32 mouse cellular contexts compared by ENCODE assay signal in the genomic region with DNA sequence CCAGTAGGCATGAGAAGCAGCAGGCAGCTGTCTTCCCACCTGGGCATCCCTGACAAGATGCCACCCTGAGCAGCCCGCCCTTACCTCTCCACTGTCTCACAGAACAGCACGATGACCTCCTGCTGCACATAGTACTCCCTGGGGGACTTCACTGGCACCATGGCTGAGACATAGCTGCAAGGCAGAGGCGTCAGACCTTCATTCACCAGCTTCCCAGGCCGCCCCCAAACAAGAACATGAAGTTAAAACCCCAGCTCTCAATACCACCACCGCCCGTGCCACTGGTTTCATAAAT. TPM values are rescaled to one million over a fixed set of nuclear protein-coding genes. Genes with fewer than 3 reads are reported as not detected.
A peak's percentile ranks its signal among the peaks of the same experiment; 100 is the strongest.
DNase-seq lines count a peak whose midpoint lies in the region; ATAC-seq and TF ChIP-seq lines count a peak whose summit lies in the region.
"Had no signal": no experiment of that assay in that cellular context is flagged by ENCODE, and none has a peak within 500 bp of the region (broad histone marks: within the 10 kb centered on the region; RNA-seq: fewer than 3 reads in every experiment).

No protein-coding gene starts in this region.

- H3K9ac ChIP-seq in heart, embryonic 16.5 days (ENCODE audit: low read length), result no peak overlapping the region
- H3K9ac ChIP-seq: liver, embryonic 15.5 days; lung, embryonic 14.5 days; midbrain, embryonic 12.5 days; neural tube, embryonic 12.5 days had no signal

- H3K27ac ChIP-seq in heart, embryonic 16.5 days (ENCODE audit: low read length), result peak overlapping the region; percentile 17; the same call in 1 of the 2 replicates
- peak overlapping the region; percentile 53 for H3K27ac ChIP-seq in spleen, adult 2 months (ENCODE audit: insufficient read depth, low read length)
- peak overlapping the region; percentile 15; the same call in 1 of the 2 replicates for H3K27ac ChIP-seq in cortical plate, adult 2 months (ENCODE audit: insufficient read depth, low read length)
- peak overlapping the region; percentile 50 for H3K27ac ChIP-seq in small intestine, adult 2 months (ENCODE audit: insufficient read depth, low read depth, low read length)
- H3K27ac ChIP-seq: gastrocnemius, adult 2 months; liver, embryonic 15.5 days; midbrain, embryonic 12.5 days; neural tube, embryonic 12.5 days had no signal

- no peak overlapping the region for H3K4me3 ChIP-seq in heart, embryonic 16.5 days (ENCODE audit: low read length)
- H3K4me3 ChIP-seq in spleen, adult 2 months (ENCODE audit: extremely low read depth, insufficient read depth, insufficient read length), result no peak overlapping the region
- no peak overlapping the region for H3K4me3 ChIP-seq in cortical plate, adult 2 months (ENCODE audit: insufficient read depth, low read length)
- no peak overlapping the region for H3K4me3 ChIP-seq in small intestine, adult 2 months (ENCODE audit: low read depth, low read length)
- H3K4me3 ChIP-seq: erythroblast, embryonic 14.5 days; gastrocnemius, adult 2 months; liver, embryonic 15.5 days; midbrain, embryonic 12.5 days; myocyte; neural tube, embryonic 12.5 days had no signal

- intact Hi-C loops in heart, postnatal 25 days (cut with DNase I), result no loop called here

- 85% methylated on average over 6 of the region's 6 CpGs for WGBS in heart, embryonic 16.5 days
- WGBS in spleen, adult 2 months, result 49% methylated on average over 6 of the region's 6 CpGs
- 84% methylated on average over 6 of the region's 6 CpGs for WGBS in small intestine, adult 2 months

- DNase-seq in heart, postnatal 25 days (ENCODE audit: low spot score), result no peak
- DNase-seq in spleen, adult 2 months (ENCODE audit: low read depth in 1 of 2, low spot score in 2 of 2), result no peak
- no peak for DNase-seq in spleen, postnatal 10 days (ENCODE audit: low spot score in 2 of 2)
- DNase-seq: adrenal gland, postnatal 25 days; cerebellum, adult 8-10 months; gastrocnemius, adult 2 months; gastrocnemius, postnatal 36 days; heart, postnatal 10 days; kidney, adult 8-10 months; kidney, postnatal 10 days; layer of hippocampus, postnatal 36 days; left cerebral cortex, postnatal 4 days; liver; lung, embryonic 14.5 days; lung, postnatal 14 days; right cerebral cortex, adult 18-20 months had no signal

- H3K4me2 ChIP-seq in heart, embryonic 16.5 days (ENCODE audit: low read depth, low read length), result no peak overlapping the region
- H3K4me2 ChIP-seq: liver, embryonic 15.5 days; lung, embryonic 14.5 days; midbrain, embryonic 12.5 days; neural tube, embryonic 12.5 days had no signal

- no peaks in the 10 kb centered on the region for H3K27me3 ChIP-seq in heart, embryonic 16.5 days (ENCODE audit: control insufficient read depth, insufficient read depth, low read length)
- no peaks in the 10 kb centered on the region for H3K27me3 ChIP-seq in spleen, adult 2 months (ENCODE audit: control insufficient read depth, insufficient read depth, low read length)
- no peaks in the 10 kb centered on the region for H3K27me3 ChIP-seq in small intestine, adult 2 months (ENCODE audit: control insufficient read depth, insufficient read depth, low read length)
- H3K27me3 ChIP-seq: liver, embryonic 15.5 days; midbrain, embryonic 12.5 days; neural tube, embryonic 12.5 days had no signal

- ATAC-seq in heart, embryonic 16.5 days (replicated peaks; ENCODE audit: extremely low read depth, insufficient read depth, low FRiP score), result no peak
- ATAC-seq: forebrain, embryonic 16.5 days; intestine, embryonic 16.5 days had no signal

- no peak for TF ChIP-seq CTCF in spleen, adult 2 months (IDR thresholded peaks at IDR 0.05; ENCODE audit: extremely low read depth, insufficient read depth, insufficient read length, insufficient replicate concordance)
- no peak for TF ChIP-seq CTCF in cortical plate, adult 2 months (IDR thresholded peaks at IDR 0.05; ENCODE audit: extremely low read depth, insufficient read depth, low read length)
- no peak for TF ChIP-seq CTCF in small intestine, adult 2 months (IDR thresholded peaks at IDR 0.05; ENCODE audit: extremely low read depth, insufficient read length, insufficient replicate concordance, low read depth, low read length)

- H3K4me1 ChIP-seq in heart, embryonic 16.5 days (ENCODE audit: control insufficient read depth, insufficient read depth, low read length), result peaks cover 7% of the 10 kb centered on the region
- peaks cover 34% of the 10 kb centered on the region for H3K4me1 ChIP-seq in spleen, adult 2 months (ENCODE audit: control insufficient read depth, insufficient read depth, insufficient read length)
- H3K4me1 ChIP-seq in cortical plate, adult 2 months (ENCODE audit: control insufficient read depth, insufficient read depth, low read length), result peaks cover 14% of the 10 kb centered on the region
- peaks cover 11% of the 10 kb centered on the region; the same call in 1 of the 2 replicates for H3K4me1 ChIP-seq in small intestine, adult 2 months (ENCODE audit: control insufficient read depth, insufficient read depth, insufficient read length, low read length)
- H3K4me1 ChIP-seq: liver, embryonic 15.5 days; midbrain, embryonic 12.5 days; neural tube, embryonic 12.5 days had no signal

- TF ChIP-seq POLR2A in spleen, adult 2 months (IDR thresholded peaks at IDR 0.05; ENCODE audit: low read depth, low read length), result no peak
- TF ChIP-seq POLR2A in cortical plate, adult 2 months (IDR thresholded peaks at IDR 0.05; ENCODE audit: extremely low read depth, insufficient read depth, low read length), result no peak
- TF ChIP-seq POLR2A in small intestine, adult 2 months (IDR thresholded peaks at IDR 0.05; ENCODE audit: low read depth, low read length), result no peak

- no peaks in the 10 kb centered on the region for H3K9me3 ChIP-seq in heart, embryonic 16.5 days (replicated peaks; ENCODE audit: control insufficient read depth, low read length)
- H3K9me3 ChIP-seq: liver, embryonic 15.5 days; midbrain, embryonic 12.5 days; neural tube, embryonic 12.5 days had no signal

- no peaks in the 10 kb centered on the region for H3K36me3 ChIP-seq in heart, embryonic 16.5 days (ENCODE audit: control insufficient read depth, insufficient read depth)
- H3K36me3 ChIP-seq in spleen, adult 2 months (ENCODE audit: control insufficient read depth, insufficient read depth, low read length), result no peaks in the 10 kb centered on the region
- no peaks in the 10 kb centered on the region for H3K36me3 ChIP-seq in small intestine, adult 2 months (ENCODE audit: control insufficient read depth, insufficient read depth, low read length)
- H3K36me3 ChIP-seq: liver, embryonic 15.5 days; midbrain, embryonic 12.5 days; neural tube, embryonic 12.5 days had no signal

RNA-seq across cellular contexts. Expression of a gene that starts 45.6 kb away (rescaled TPM):
- polyA plus RNA-seq in heart, embryonic 16.5 days (2015; fragmentation: Nextera tagmentation; extraction: Ambion mirVana), result 26.6 and 32.2 TPM in 2 replicates
- total RNA-seq in heart, postnatal 25 days (2021), result 10 to 100 TPM; 72.6 to 89.1 TPM
- polyA plus RNA-seq in spleen, adult 2 months (2012; rRNA removed), result 147 and 188 TPM in 2 replicates
- 93.6 and 95.3 TPM in 2 replicates for polyA plus RNA-seq in cortical plate, adult 2 months (2012; rRNA removed)
- 82.5 and 154 TPM in 2 replicates for polyA plus RNA-seq in small intestine, adult 2 months (2012; rRNA removed)

RNA-seq across cellular contexts. Expression of a gene that starts 55.1 kb away (rescaled TPM):
- 0.49 and 0.72 TPM in 2 replicates for polyA plus RNA-seq in heart, embryonic 16.5 days (2015; fragmentation: Nextera tagmentation; extraction: Ambion mirVana)
- under 1 TPM; 0.36 to 0.60 TPM for total RNA-seq in heart, postnatal 25 days (2021)
- 3.8 and 7.5 TPM in 2 replicates for polyA plus RNA-seq in spleen, adult 2 months (2012; rRNA removed)
- 42.2 and 43.0 TPM in 2 replicates for polyA plus RNA-seq in cortical plate, adult 2 months (2012; rRNA removed)
- 1.5 and 1.7 TPM in 2 replicates for polyA plus RNA-seq in small intestine, adult 2 months (2012; rRNA removed)
- polyA plus RNA-seq: erythroblast, embryonic 14.5 days had no signal

RNA-seq across cellular contexts. Expression of a gene that starts 55.2 kb away (rescaled TPM):
- polyA plus RNA-seq in heart, embryonic 16.5 days (2015; fragmentation: Nextera tagmentation; extraction: Ambion mirVana), result 0.08 TPM in 1 of 2 replicates, not detected in the other
- total RNA-seq in heart, postnatal 25 days (2021), result not detected
- polyA plus RNA-seq in spleen, adult 2 months (2012; rRNA removed), result 0.04 TPM in 2 replicates
- polyA plus RNA-seq in cortical plate, adult 2 months (2012; rRNA removed), result 0.38 and 0.46 TPM in 2 replicates
- polyA plus RNA-seq in small intestine, adult 2 months (2012; rRNA removed), result 0.04 TPM in 1 of 2 replicates, not detected in the other
- total RNA-seq: adrenal gland, adult 18-20 months; adrenal gland, postnatal 25 days; gastrocnemius, adult 2 months; gastrocnemius, postnatal 36 days; heart, adult 8-10 months; heart, postnatal 10 days; megakaryocyte progenitor cell, adult 5-6 weeks had no signal
- polyA plus RNA-seq: erythroblast, embryonic 14.5 days; forebrain, embryonic 11.5 days; forebrain, embryonic 16.5 days; intestine, embryonic 16.5 days; large intestine, adult 2 months; liver, embryonic 15.5 days; lung, embryonic 14.5 days; midbrain, embryonic 12.5 days; neural tube, embryonic 12.5 days; stomach, embryonic 14.5 days had no signal
